Mouse (Mus musculus): Measurements from ENCODE around the gene Sorl1. TPM values are rescaled to one million over a fixed set of nuclear protein-coding genes. Genes with fewer than 3 reads are reported as not detected.

Gene Sorl1
- total RNA-seq, 2 experiments from 2014 or later: 11.1 to 15.5 TPM

- DNase-seq (ENCODE audit: low spot score): no peak
These were observed 142.8 kb downstream of the Sorl1 start for GRCm38 (mm10) chr9:41981306-41981705.

GRCm38 (mm10) chr9:41980796-41981195 lies 143.3 kb downstream of the Sorl1 start:
- intact Hi-C loops (cut with DNase I): no loop called here
- DNase-seq (ENCODE audit: low spot score): no peak

More at GRCm38 (mm10) chr9:41981306-41981705, 142.8 kb downstream of the Sorl1 start:
- intact Hi-C loops (cut with DNase I): no loop called here

GRCm38 (mm10) chr9:41978366-41978765 lies 145.7 kb downstream of the Sorl1 start:
- DNase-seq (ENCODE audit: low spot score): no peak
- intact Hi-C loops (cut with DNase I): no loop called here

GRCm38 (mm10) chr9:41975968-41976367 lies 148.1 kb downstream of the Sorl1 start:
- DNase-seq (ENCODE audit: low spot score): no peak
- intact Hi-C loops (cut with DNase I): no loop called here

DNA sequence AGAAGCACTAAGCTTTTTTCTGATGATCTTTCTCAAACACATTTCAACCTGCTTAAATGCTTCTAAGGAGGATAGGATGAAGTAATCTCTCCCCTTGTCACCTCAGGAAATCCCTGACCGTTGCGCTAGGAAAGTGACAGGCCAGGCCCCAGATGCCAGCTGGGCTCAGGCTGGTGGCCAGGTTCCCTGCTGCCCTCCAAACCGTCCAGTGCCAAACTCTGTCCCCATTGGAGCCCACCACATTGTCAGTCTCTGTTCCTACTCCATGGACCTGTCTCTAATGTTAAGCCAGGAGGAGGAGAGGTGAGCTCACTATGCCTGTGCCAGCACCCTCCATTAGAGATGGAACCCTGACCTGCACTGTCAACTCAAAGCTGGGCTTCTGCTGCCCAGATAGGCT lies 149.4 kb downstream of the Sorl1 start:
- intact Hi-C loops (cut with DNase I): no loop called here

GRCm38 (mm10) chr9:41973775-41974657 lies 150.1 kb downstream of the Sorl1 start:
- no peak for DNase-seq (ENCODE audit: low spot score)
- intact Hi-C loops (cut with DNase I): no loop called here

More for the DNA sequence above, 149.4 kb downstream of the Sorl1 start:
- DNase-seq (ENCODE audit: low spot score): no peak

GRCm38 (mm10) chr9:41969961-41970360 lies 154.1 kb downstream of the Sorl1 start:
- no peak for DNase-seq (ENCODE audit: low spot score)
- intact Hi-C loops (cut with DNase I): no loop called here

DNA sequence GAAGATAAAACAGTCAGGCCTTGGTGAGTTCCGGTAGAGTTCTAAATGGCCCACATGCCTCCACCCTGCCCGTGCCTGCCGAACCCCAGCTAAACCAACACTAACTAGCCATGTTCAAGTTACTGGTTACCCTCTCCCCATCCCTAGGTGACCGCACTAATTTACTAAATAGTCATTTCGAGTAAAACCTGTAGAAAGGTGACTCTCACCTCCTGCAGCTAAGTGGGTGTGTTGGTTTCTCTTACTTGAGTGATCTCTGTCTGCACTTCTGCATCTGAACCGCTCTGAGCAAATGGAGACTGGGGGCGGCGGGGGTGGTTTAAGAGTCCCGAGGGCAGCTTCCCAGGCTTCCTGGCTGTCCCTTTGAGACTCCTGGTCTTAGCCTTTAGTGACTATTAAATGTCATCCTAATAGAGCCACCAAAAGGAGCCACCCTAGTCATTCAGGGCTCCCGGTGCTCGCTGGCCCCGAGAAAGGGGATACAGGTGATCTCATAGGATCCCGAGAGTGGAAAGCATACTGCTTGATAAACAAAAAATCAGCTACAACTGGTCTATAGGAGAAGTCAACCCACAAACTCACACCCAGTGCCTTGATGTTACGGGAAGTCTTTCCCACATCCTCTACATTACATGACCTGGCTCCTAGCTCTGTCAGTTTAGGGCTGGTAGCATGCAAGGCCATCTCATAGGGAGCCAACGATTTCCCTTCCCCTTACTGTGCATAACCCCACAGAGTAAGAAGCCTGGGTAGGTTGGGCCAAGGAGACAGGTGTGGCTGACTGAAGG lies 155.2 kb downstream of the Sorl1 start:
- intact Hi-C loops (cut with DNase I): no loop called here
- DNase-seq (ENCODE audit: low spot score): no peak

DNA sequence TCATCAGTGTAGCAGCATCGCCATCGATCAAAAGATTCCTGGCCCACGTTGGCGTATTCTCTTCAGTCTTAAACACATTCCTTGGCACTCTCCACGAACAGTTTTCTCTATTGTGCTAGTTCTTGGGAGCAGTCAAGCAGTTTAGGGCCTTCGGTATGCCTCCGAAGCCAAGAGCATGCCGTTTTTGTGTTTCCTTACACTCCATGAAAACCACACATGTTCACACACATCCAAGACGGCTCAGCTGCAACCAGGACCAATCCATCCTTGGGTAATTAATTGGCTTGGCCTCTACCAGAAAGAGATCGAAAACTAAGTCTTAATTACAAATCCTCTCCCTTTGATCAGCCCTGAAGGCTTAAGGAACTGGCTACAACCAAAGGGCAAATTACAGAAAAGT lies 162.8 kb downstream of the Sorl1 start:
- no peak for DNase-seq (ENCODE audit: low spot score)
- intact Hi-C loops (cut with DNase I): no loop called here

- intact Hi-C loops (cut with DNase I): no loop called here
- no peak for DNase-seq (ENCODE audit: low spot score)
These were observed 165.8 kb downstream of the Sorl1 start for GRCm38 (mm10) chr9:41958282-41958681.

- no peak for DNase-seq (ENCODE audit: low spot score)
- intact Hi-C loops (cut with DNase I): no loop called here
These were observed 170.6 kb downstream of the Sorl1 start for GRCm38 (mm10) chr9:41953486-41953885.

DNA sequence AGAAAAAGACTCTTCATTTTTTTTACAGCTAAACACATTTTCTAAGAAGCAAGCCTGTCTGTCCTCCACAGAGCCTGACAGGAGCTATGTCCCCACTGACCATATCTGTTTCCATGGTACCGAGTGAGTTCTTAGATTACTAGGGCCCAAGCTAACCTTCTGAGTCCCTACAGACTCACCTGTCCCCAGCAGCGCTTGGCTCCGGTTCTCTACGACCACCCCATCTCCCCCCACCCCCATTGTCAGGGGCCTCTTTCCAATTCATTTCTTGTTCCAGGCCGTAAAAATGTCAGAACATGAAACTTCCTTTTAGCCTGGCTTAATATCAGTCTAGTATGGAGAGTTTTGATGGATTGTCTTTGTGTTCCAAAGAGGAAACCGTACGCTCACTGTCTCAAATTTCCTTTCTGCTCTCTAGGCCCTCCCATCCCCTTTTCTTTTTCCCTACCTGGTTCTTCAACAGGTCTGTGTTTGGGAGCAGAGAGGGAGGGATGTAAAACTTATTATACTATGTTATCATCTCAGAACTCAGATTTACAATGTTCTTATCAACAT lies 171.4 kb downstream of the Sorl1 start:
- DNase-seq (ENCODE audit: low spot score): no peak
- intact Hi-C loops (cut with DNase I): loop anchor here (1.0 kb wide), 1 partner anchor 724 kb away; no protein-coding TSS in a partner anchor

GRCm38 (mm10) chr9:41951472-41952129 lies 172.5 kb downstream of the Sorl1 start:
- intact Hi-C loops (cut with DNase I): loop anchor here (1.0 to 2.0 kb wide), 3 partner anchors 371 to 723 kb away; no protein-coding TSS in a partner anchor
- no peak for DNase-seq (ENCODE audit: low spot score)

GRCm38 (mm10) chr9:41950991-41951451 lies 173.1 kb downstream of the Sorl1 start:
- DNase-seq (ENCODE audit: low spot score): peak; percentile 81
- intact Hi-C loops (cut with DNase I): loop anchor here (1.0 to 2.0 kb wide), 2 partner anchors 370 to 477 kb away; no protein-coding TSS in a partner anchor

- intact Hi-C loops (cut with DNase I): loop anchor here (2.0 kb wide), 1 partner anchor 370 kb away; no protein-coding TSS in a partner anchor
- peak; percentile 88 for DNase-seq (ENCODE audit: low spot score)
These were observed 173.7 kb downstream of the Sorl1 start for GRCm38 (mm10) chr9:41950109-41950990.

DNA sequence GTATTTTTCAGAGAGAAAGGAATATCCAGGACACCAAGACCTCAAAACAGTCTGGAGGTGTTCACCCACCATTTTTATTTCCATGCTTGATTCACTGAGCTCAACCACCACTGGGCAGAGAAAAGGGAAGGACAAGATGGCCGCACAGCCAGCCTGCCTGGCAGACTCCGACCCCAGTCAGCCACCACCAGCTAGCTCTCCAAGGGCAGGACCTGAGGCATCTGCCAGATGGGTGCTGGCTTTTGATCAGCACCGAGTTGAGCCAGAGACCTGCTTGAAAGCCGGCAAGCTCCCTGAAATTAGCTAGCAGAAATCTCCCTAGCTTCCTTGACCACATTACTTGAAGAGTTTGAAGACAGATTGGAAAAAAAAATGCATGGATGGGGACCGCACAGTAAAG lies 174.6 kb downstream of the Sorl1 start:
- no peak for DNase-seq (ENCODE audit: low spot score)
- intact Hi-C loops (cut with DNase I): loop anchor here (5.0 kb wide), 1 partner anchor 57 kb away; no protein-coding TSS in a partner anchor

GRCm38 (mm10) chr9:41944964-41945363 lies 179.1 kb downstream of the Sorl1 start:
- intact Hi-C loops (cut with DNase I): loop anchor here (5.0 kb wide), 1 partner anchor 53 kb away; no protein-coding TSS in a partner anchor
- DNase-seq (ENCODE audit: low spot score): no peak

GRCm38 (mm10) chr9:41942970-41943635 lies 181.0 kb downstream of the Sorl1 start:
- intact Hi-C loops (cut with DNase I): no loop called here
- no peak for DNase-seq (ENCODE audit: low spot score)
